Mouse (Mus musculus) c-Kit-negative CD71-positive TER-119-positive erythroid progenitor cells, embryonic 14.5 days (primary cell): ENCODE measurements around the gene Serpinf2.

Experiments
- DNase-seq: peaks from one replicate; pipeline ENCODE4 v3.0.0-alpha.2; 2013; ENCODE audit warnings: low read depth, low spot score

The Serpinf2 gene

GRCm38 (mm10) chr11:75439363-75439762, at the start of gene Serpinf2:
Gene Serpinf2 (minus strand): TSS chr11:75439591.
- no peak for DNase-seq

DNA sequence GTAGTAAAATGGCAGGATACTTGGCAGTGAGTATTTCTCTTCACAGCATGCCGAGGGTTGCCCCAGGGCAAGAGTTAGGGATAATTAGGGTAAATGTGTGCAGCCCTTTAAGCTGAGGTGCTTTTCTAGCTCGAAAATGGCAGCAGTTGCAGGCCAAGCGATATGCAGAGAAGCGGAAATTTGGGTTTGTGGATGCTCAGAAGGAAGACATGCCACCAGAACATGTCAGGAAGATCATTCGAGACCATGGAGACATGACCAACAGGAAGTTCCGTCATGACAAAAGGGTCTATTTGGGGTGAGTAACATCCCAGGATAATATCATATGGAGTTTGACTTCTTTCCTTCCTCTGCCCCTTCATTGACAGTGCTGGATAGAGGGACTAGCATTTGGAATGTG, 48.1 kb upstream of the Serpinf2 start:
- no peak for DNase-seq

- peak; percentile 96 for DNase-seq
Measured at GRCm38 (mm10) chr11:75486601-75487285, 47.4 kb upstream of the Serpinf2 start, which contains the start of gene Prpf8. Gene Prpf8 (plus strand): TSS chr11:75486816.

DNA sequence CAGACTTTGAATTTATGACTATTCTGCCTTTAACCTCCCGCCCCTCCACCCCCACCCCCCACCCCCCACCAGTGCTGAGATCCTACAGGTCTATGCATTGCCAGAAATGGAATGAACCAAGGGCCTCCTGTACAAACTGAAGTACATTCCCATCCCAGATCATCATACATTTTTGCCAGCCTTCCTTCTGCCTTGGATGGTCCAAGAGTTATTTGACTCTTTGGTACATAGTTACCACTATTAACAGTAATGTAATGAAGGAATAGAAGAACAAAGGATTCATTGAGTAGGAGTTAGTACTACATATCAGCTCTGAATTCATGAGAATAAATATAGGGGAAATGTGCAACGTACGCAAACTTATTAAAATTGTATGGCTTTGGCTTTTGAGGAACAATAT, 46.8 kb upstream of the Serpinf2 start:
- DNase-seq, result no peak

- no peak for DNase-seq
Measured at GRCm38 (mm10) chr11:75473376-75473775, 34.0 kb upstream of the Serpinf2 start.

- no peak for DNase-seq
Measured at GRCm38 (mm10) chr11:75472469-75473081, 33.2 kb upstream of the Serpinf2 start.

- DNase-seq, result no peak
Measured at GRCm38 (mm10) chr11:75470675-75471074, 31.3 kb upstream of the Serpinf2 start.

GRCm38 (mm10) chr11:75469261-75469660, 29.9 kb upstream of the Serpinf2 start:
- DNase-seq, result no peak

- DNase-seq, result no peak
Measured at GRCm38 (mm10) chr11:75468410-75468809, 29.0 kb upstream of the Serpinf2 start.

DNA sequence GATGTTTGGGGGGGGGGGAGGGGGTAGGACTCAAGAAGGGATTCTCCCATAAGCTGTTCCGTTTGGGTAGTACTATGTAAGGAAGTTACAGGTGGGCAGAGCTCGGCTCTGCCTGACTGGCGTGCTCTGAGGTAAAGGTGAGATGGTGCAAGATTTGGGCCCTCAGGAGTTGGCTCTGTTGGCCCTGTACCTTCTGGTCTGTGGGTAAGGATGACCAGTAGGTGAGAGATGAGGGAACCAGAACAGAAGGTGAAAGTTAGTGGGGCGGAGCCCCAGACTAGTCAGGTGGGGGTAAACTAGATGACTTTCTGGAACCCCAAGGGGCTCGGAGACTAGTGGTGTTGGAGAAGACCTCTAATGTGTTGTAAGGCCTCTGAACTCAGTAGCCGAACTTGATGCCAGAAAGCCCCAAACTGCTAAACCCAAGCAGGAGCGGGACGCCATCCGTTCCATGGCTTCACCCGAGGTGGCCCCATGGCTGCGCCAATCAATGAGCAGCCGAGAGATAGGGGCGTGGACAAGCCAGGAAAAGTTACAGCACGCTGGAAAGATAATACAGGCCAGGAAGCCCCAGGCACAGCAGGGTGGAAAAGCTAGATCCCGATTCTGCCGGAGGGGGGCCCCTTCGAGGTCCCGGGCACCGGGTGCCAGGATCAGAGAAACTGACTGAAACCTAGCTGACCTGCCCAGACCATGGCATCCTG, 28.3 kb upstream of the Serpinf2 start:
- DNase-seq, result peak; percentile 56

GRCm38 (mm10) chr11:75466731-75467505, 27.5 kb upstream of the Serpinf2 start:
- DNase-seq, result no peak

- DNase-seq, result no peak
Measured at GRCm38 (mm10) chr11:75465051-75465450, 25.7 kb upstream of the Serpinf2 start.

- DNase-seq, result no peak
Measured at GRCm38 (mm10) chr11:75464417-75464816, 25.0 kb upstream of the Serpinf2 start.

DNA sequence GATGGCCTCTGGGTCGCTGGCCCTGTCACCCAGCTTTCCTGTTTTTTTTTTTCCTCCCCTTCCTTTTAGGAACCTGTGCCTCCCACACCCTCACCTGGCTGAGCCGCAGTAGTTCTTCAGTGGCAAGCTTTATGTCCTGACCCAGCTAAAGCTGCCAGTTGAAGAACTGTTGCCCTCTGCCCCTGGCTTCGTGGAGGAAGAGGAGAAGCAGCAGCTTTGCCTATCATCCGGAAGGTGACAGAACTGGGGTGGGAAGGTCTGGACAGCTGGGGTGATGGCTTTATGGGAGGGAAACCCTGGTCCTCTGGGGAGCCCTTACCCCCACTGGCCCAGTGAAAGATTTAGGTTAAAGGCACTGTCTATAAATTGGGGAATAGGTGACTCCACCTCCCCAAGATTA, 24.2 kb upstream of the Serpinf2 start:
- DNase-seq, result no peak

- peak; percentile 85 for DNase-seq
Measured at GRCm38 (mm10) chr11:75462865-75463336, 23.5 kb upstream of the Serpinf2 start.

GRCm38 (mm10) chr11:75462253-75462783, 22.9 kb upstream of the Serpinf2 start:
- DNase-seq, result peak; percentile 65

DNA sequence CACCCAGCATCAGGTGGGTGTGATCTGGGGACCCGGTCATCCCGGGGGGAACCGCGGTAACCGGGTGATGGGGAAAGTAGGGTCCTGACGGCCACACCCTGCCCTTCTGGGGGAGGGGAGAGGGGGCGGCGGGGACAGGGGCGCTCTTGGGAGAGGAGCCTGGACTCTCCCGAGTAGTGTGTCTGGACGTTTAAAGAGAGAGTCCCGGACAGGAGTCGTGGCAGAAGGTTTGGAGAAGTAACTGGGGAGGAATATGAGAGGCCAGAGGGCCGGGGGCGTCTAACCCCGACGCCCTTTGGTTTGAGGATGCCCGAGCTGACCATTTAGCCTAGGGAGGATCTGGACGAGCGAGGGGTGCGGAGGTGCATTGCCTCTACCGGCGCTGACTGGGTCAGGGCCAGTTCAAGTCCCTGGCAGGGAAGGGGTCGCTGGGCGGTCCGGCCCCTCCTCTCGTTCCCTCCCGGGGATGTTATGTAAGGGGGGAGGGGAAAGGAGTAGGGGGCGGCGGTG, 22.4 kb upstream of the Serpinf2 start:
- no peak for DNase-seq

DNA sequence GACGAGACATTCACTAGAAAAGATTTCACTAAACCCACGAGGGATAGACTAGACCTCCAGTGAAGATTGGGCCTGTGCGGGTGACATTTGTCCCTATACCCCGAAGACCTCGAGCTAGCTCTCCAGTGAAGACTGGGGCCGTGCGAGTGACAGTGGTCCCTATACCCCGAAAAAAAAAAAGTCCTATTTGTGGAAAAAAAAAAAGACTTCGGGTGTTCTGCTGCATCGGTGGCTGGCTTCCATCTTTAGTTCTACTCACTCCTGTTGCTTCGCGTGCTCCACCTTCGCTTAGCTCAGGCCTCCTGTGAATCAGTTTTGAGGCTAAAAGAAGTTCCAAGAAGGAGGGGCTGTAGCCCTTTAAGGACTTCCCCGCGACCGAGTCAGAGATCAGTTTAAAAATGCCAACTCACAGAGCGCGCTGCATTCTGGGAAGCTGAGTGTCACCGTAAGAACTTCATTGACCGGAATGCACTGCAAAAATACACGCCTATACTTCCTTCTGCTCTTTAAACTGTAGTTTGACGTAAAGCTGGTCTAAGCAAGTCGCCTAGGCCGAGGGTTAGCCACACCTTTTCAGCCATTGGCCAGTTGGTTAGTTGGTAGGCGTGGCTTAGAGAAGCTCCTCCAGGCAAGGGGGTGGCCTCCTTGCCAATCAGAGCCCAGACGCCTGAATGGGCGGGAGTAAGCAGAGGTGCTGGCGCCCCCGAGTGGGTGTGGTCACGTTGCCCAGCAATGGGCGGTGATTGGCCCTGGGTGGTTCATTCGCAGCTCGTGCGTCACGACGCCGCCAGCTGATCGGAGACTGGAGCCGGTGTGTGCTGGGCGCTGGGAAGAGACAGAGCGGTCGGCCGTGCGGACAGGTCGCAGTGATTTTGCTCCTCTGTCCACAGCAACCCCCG, 21.7 kb upstream of the Serpinf2 start, which contains the start of gene Tlcd2:
Gene Tlcd2, plus strand, starts transcription at position 872 of the 899 bp plus-strand sequence.
- DNase-seq, result peak; percentile 99

DNA sequence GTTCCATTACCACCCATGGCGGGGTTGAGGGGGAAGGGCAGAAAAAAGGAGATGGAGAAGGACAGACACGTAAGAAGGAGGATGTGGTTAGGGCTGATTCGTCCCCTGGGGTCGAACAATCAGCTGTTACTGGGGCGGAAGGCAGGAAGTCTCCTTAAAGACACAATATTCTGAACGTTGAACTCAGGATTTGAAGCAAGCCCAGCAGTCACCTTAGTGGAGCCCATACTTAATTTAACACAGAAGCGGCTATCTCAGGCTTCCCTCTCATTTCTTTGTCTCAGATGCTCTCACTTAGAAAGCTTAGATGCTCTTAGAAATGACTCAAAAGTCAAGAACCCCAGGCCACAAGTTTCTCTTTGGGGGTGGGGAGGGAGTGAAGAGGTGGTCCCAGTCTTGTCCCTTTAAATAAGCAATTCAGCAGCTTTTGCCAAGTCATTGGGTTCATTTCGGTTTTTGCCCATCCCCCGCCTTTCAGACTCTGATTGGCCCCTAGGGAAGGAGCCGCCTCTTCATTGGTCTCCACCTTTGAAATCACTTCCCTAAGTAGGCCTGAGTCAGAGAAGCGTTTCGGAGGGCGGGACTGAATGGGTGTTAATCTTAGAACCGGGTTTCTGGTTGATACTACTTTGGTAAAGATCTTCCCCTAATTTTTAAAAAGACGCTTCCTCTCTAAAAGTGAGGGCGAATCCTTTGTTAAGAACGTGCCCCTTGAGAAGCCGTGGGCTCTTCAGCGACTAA, 20.9 kb upstream of the Serpinf2 start:
- DNase-seq, result peak; percentile 93

DNA sequence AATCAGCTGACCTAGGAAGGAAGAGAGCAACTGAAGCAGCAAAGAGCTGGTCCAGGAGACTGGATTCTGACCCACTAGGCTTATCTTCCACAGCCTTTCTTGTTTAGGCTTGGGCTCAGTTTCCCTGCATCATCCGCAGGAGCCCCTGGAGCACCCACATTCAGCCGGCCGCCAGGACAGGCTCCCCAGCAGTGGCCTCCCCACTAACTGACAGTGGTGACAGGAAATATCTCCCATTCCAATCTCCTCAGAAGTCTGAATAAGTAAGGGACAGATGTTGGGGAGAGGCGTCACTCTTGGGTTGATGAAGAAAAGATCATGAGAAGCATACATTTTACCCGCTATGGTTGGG, 20.3 kb upstream of the Serpinf2 start:
- DNase-seq, result no peak
